Mouse (Mus musculus) lung, postnatal 0 days (tissue): Measurements from ENCODE around the gene Wdr63.

Experiments
- CTCF ChIP-seq: IDR thresholded peaks from 2 replicates; pipeline ENCODE4 v1.5.1; 2016; ENCODE audit warnings: antibody characterized with exemption, mild to moderate bottlenecking
- EP300 ChIP-seq: IDR thresholded peaks from 2 replicates; pipeline ENCODE4 v1.6.1; 2016; ENCODE audit warnings: antibody characterized with exemption, mild to moderate bottlenecking, control low read depth

DNA sequence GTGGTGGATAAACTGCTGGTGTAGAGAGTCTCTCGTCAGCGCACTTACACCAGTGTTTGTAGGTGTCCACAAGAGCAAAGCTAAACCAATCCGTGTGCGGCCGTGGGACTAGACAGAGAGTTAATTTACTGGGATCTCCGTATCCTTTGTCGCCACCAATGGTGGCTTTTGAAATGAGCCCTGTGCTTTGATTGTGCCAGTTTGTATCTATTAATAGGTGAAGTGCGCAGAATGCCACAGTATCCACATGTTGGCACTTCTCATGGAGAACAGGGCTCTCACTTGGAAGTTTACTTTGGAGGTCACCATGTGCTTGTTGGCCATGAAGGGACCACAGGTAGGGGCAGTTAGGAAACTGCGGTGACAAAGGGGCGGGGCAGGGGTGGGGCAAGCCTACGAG lies 66.5 kb downstream of the Wdr63 start:
- TF ChIP-seq EP300 (no peak), CTCF (no peak)
